Mouse (Mus musculus) layer of hippocampus, adult 8-10 months (tissue): ENCODE measurements around the gene Kdelc2. TPM values are rescaled to one million over a fixed set of nuclear protein-coding genes. Genes with fewer than 3 reads are reported as not detected.

Experiments used
- DNase-seq, 2 experiments: peaks; one replicate each; pipeline ENCODE4 v3.0.0; 2022; ENCODE audit warnings: low spot score in 2 of 2
- total RNA-seq, 4 experiments: library from RNA; stranded (reverse); gene quantifications; 2 replicates each; pipeline ENCODE4 v1.2.4; 2022

Kdelc2 gene
- total RNA-seq, 4 experiments from 2014 or later, result 6.3 to 9.5 (median 7.7) TPM

DNA sequence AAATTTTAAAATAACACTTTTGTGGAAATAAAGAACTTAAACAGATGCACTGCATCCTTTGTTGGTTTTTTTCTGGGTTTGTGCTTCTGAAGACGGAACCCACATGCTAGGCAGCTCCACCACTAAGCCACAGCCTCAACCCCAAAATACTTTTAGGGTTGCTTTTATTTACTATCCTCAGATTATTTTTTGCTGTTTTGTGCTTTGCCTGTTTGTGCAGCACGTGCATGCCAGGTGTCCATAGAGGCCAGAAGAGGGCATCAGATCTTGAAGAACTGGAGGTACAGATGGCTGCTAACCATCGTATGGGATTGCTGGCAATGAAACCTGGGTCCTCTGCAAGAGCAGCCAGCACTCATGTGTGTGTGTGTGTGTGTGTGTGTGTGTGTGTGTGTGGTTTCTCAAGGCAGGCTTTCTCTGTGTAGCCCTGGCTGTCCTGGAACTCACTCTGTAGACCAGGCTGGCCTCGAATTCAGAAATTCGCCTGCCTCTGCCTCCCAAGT is 2.7 kb upstream of the Kdelc2 start:
- no peak for DNase-seq

DNA sequence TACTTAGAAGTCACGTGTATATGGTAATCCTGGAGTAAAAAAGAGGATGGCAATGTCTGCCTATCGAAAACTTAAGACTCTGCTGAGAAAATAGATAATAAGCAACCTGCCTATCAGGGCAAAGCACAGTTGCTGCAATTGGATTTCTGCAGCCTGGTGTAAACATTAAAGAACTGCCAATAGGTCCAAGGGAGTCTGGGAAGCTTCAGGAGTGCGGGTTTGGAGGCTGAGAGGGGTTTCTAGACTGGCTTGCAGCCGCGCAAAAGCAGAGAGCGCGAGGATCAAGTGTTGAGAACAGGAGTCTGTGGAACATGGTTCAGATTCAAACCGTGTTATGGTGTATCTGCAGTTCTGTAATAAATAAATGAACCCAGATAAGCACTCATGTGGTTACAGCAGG is 1.0 kb downstream of the Kdelc2 start:
- no peak for DNase-seq

DNA sequence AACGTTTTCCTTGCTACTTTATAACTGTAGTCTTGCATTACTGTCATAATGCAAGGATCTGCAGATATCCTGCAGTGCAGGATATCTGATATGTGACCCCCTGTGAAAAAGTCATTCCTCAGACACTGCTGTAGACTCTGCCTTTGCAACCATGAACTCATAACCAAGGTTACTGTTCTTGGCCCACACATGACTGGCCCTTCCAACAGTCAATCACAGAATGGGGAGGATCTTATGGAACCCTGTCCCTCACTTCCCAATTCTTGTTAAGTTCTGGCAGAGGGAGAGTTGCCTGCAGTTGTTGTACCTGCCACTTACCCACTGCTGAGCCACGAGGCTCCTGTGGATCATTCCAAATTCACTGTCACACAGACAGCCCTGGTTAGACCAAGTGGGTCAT is 3.6 kb downstream of the Kdelc2 start:
- no peak for DNase-seq

DNA sequence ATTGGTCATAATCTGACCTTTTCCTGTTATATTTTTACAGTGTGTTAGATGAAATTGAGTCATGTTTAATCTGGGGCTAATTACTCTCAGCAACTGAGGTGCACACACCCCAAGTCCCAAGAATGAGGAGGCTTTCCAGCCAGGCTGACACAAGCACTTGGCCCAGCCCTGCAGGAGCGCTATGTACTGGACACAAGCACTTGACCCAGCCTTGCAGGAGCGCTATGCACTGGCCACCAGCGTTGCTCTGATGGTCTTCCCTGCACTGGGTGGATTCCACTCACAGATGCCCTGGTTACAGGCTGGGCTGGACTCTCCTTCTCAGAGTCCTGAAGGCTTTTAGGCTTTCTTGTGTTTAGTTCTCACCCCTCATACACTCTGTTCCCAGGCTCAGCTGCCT is 5.3 kb downstream of the Kdelc2 start:
- DNase-seq, result no peak

DNA sequence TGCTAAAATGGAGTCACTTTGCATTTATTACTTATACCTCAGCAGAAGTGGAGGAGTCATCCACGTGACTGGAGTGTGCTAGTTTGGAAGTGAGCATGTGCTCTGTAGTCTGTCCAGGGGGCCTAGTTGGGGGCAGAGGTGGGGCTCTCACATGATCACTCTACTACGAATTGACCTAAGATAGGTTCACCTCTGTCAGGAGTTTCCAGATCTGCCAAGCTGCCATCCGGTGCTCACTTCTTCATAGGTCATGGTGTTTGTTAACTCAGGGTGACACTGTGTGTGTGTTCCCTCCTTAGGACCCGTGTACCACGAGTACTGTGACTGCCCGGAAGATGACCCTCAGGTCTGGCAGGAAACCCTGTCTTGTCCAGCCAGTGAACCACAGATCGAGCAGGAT is 6.3 kb downstream of the Kdelc2 start:
- no peak for DNase-seq

DNA sequence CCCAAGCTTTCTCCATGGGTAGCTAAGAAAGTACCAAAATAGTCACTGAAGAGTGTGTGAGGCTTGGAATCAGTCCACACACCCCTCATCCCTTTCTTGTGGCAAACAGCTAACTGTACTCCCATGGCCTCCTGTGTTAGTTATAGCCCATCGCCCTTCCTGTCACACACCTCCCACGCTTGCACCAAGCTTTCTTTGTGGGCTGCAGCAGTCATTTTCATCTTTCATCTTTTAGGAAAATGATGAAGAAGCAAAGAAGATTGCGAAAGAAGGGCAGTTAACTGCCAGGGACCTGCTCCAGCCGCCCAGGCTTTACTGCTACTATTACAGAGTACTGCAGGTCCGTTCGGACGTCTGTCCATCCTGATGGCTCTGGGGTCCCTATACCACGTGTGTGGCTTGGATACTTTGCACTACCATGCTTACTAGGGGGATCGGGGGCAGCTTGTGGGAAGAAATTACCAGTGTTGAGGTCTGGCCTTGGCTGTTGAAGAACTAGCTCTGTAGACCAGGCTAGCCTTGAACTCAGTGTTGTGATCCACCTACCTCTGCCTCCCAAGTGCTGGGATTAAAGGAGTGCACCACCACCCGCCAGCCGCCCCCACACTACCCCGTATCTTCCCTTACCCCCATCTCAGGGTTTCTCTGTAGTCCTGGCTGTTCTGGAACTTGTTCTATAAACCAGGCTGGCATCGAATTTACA is 14.0 kb downstream of the Kdelc2 start:
- no peak for DNase-seq

DNA sequence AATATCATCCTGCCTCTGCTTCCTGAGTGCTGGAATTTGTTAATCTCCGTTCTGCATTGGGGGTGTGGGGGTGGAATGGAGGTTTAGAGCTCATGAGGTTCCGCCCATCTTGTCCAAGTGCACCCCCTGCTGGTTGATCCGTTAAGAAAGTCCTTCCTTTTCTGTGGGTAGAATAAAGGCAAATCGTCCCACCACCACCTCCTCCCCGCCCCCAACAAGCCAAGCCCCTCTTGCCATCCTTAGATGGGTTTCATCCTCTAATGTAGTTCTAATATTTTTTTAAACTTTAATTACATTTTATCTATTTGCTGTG is 14.5 kb downstream of the Kdelc2 start:
- DNase-seq, result peak in 1 of 2 experiments; percentile 36

DNA sequence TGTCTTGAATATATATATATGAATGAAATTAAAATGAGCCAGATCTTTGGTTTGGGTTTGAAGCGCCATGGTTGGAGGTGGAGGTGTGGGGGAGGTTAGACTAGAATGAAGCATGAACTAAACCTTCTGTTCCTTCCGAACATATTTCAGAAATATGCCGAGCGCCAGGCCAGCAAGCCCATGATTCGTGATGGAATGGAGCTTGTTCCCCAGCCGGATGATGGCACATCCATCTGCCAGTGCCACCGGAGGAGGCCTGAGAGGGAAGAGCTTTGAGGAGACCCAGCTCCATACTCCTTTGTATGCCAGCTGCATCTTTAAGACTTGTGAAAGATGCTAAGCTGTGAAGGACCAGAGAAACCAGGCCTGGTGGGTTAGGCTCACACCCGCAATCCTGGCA is 15.7 kb downstream of the Kdelc2 start:
- DNase-seq, result peak; percentile 14 to 22

DNA sequence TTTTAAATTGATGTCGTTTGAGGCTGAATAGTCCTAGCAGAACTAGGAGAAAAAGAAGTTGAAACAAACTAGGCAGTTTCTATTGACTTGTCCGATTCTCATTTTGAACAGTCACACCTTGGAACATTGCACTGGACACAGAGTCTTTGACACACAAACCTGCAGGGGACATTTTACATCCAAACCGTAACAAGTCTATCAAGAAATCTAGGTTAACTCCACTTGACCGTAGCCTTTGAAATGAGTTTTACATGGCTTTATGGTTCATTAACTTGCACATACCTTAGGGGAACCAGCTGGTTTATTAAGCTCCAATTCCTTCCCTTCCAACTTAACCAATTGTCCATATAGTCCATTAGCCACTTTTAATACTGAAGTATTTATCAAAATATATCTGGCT is 16.9 kb downstream of the Kdelc2 start:
- no peak for DNase-seq

DNA sequence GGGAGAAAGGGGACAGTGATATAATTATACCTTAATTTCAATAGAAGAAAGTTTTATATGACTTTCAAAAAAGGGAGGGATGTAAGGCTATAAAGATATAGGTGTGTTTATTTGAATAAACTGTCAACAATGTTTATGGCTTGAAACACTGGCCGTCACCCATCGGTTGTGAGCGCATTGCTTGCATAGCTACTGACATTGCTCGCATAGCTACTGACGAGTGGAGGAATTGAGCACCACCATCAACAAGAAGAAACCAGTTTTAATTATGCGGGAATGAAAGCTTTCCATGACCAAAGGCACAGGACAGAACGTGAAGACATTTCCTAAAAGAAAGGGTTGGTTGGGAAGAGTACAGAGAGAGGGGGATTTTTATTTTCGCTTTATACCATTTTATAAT is 17.3 kb downstream of the Kdelc2 start:
- DNase-seq, result no peak

DNA sequence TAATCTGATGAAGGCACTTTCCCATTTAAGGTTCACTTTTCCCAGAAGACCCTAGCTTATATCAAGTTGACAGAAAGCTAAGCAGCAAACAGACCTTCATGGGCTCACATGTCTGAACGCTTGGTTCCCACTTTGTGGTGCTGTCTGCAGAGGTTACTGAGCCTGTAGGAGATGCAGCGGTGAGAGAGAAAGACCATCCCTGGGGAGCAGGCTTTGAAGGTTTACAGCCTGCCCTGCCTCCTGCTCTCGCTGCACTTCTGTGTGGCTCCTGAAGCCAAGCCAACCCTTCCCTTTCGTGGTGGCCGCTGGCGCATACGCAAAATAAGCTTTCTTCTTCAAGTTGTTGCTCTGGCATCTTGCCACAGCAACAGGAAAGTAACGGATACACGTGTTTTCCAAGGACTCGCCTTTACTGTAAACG is 18.5 kb downstream of the Kdelc2 start, which contains the start of gene 4930550C14Rik:
Gene 4930550C14Rik (plus strand): TSS at position 35 of the 421 bp plus-strand sequence.
- no peak for DNase-seq

DNA sequence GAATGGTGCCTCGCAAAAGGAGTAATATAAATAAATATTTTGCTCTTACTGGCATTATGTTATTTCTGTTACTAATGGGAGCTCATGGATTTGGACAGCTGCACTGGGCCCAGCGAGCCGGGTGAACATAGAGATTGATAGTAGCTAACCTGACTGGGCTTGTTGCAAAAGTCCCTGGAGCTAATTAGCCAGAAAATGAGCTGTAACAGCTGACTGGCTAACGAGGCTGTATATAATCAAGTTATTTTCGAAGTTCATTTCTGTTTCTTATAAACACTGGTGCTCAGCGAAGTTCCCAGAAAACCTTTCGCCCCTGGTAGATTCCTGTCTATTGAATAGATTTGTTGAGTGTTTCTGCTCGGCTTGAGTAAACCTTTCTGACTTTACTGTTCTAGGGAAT is 19.2 kb downstream of the Kdelc2 start:
- DNase-seq, result no peak

DNA sequence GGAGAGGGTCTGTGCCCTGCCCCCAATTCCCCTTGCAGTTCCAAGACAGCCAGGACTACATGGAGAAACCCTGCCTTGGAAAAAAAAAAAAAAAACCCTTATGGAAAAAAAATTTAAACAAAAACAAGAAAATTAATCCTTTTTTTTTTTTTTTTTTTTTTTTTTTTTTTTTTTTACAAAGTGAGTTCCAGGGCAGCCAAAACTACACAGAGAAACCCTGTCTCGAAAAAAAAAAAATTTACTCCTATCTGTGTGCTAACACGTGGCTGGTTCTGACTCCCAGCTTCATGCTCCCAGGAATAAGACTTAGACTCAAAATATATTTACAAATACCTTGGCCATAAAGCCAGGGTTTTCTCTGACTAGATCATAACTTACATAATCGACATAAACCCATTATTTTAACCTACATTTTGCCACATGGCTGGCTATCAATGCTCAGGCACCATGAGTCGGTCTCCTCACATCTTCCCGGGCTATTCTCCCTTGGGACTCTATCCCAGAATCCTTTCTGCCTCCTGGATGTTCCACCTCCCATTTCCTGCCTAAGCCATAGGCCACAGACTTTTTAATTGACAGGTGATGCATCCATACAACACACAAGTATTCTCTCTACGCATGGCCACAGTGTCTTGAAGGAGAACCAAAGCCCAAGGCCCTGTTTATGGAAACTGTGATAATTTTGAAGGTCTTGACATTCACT is 20.4 kb downstream of the Kdelc2 start:
- no peak for DNase-seq

DNA sequence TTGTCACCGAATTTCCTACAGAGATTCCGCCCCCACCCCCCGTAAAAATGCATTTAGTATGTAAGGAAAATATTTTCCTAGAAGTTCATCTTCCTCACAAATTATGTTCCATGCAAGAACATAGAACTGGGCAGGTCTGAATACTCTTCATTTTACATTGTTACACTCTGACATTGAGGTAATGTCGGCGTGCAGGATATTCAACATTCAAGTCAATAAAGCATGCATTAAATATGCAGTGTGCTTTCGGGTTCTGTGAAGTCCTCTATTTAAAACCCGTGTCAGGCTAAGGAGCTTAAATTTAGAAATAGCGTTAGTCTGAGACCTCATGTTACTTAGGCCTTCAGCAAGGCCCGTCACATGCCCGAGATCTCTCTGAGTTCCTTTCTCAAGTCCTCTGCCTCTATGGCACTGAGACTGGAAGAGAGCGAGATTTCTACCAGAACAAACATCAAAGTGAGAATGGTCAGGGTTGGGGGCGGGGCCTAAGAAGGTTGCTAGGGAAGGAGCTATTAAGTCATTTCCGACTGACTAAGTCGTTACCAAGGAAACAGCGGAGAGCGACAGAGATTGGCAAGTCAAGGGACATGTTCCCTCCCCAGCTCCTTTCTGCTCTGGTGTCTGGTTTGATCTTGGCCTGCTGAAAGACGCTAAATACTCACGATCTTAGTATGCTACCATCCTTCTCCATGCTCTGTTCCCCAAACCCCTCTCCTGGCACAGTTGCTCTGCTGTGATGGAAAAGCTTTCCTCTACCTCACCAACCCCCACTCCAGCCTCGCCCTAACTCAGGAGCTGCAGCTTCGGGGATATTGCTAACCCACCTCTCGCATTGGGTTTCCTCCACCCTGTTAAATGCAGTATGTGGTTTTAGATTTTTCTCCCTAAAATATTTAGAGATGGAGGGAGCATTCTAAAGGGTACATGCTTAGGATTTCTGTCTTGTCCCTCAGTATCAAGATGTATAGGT is 21.2 kb downstream of the Kdelc2 start:
- DNase-seq, result peak; percentile 48 to 72

DNA sequence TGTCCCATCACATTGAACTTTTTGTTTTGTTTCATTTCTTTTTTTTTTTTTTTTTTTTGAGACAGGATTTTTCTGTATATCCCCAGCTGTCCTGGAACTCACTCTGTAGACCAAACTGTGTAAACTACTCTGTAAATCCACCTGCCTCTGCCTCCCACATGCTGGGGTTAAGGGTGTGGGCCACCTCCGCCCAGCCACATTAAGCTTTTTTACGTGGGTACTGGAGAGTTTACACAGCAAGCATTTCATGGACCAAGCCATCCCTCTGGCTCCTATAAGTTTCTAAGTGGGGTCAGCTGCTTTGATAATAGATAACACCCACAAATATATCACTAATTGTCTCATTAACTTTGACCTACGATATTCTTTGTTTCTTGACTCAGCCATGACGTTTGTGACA is 24.7 kb downstream of the Kdelc2 start:
- DNase-seq, result no peak

DNA sequence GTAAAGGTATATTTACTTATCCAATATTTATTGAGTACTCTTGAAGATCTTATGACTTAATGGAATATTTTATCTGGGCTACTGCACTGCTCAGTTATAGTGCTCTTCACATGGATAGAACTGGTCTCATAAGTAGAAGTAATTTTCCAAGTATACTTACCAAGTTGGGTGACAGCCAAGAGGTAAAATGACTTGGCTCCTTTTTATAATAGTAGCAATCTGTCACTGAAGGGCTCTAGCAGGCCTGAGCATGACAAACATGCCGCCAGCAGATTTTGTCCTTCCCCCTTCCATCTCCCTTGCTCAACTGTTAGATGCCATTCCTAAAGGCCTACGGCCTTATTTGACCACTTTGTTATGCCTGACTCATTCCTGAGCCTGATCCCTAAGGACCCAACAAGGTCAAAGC is 25.1 kb downstream of the Kdelc2 start:
- DNase-seq, result no peak

DNA sequence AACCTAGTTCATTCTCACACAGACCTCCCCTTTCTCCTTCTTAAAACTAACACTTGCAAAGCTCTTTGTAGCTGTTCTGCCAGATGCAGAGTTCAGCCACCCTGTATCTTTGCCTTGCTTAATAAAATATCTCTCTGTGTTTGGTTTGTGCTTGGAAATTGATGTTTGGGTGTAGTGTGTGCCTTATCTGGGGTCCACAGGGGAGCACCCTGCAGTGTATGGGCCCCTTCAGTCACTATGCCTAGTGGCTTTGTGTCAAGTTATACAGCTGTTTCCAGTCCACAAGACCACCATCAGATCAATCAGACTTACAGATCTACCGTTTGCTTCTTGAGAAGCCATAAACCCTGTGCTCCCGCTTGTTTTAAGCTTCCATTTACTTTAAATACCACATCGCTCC is 25.6 kb downstream of the Kdelc2 start:
- no peak for DNase-seq

DNA sequence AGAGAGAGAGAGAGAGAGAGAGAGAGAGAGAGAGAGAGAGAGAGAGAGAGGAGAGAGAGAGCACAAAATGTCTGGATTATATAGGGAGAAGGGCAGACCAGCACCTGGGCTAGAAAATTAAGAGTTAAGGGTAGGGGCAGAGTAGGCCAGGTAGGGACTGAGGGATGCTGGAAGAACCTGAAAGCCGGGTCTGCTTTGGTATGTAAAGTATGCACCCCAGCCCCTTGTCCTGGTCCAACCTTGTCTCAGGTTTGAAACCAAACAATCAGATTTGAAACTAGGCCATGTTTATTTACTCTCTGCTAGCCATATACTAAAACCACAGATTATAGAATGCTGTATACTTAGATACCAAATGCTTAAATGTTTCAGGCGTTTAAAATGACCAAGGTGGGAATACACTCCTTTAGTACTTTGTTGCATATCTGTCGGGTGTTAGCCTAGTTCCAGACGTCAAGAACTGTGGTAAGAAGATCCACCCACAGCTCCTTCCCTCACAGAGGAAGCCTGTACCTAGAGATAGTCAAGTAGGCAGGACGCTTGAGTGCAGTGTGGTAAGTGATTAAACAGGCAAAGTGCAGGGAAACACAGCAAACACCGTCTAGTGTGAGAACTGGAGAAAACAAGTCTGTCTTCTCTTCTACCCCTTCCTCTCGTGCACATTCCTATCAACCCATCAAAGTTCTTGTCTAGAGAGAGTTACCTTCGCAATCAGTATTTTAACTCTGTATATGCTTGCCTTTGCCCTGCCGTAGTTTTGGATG is 38.5 kb downstream of the Kdelc2 start:
- no peak for DNase-seq

DNA sequence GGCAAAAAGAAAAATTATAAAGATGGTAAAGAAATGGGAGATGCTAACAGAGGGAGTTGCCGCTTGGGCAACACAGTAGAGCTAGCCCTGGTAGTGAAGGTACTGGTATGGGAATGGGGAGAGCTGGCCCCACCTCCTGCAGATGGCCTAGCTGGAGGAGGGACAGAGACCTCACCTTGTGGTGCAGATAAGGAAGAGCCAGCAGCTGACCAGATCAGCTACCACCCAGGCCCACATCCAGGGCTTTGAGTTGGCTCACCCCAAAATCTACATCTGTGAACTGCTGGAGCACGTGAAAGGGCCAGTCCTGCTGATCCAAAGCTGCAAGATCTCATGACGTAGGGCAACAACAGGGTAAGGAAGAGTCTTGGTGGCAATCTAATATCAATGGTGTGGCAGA is 42.9 kb downstream of the Kdelc2 start:
- DNase-seq, result no peak

DNA sequence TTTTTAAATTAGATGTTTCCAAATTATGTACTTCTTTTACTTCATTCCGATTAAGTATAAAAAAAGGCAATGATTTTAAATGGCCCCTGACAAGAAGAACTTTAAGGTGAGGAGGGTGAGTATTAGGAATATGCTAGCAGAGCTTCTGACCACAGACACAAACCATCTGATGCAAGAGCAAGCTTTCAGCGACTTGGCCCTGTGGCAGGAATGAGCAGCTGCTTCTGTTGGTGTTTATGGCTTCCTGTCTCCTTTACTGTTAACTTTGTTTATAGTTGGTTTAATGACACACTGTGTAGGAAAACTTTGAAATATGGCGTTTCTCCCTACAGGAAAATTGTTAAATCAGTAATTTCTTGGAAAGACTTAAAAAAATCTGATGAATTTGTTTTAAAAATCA is 43.8 kb downstream of the Kdelc2 start:
- no peak for DNase-seq
